Mouse (Mus musculus): ENCODE results near the gene Ano6.

Ano6 gene

GRCm38 (mm10) chr15:95890368-95890767 is 99.7 kb downstream of the Ano6 start:
- no peak for DNase-seq (ENCODE audit: low spot score)

- DNase-seq (ENCODE audit: low spot score), result no peak
These were observed 101.5 kb downstream of the Ano6 start for GRCm38 (mm10) chr15:95892171-95892570.

- no peak for DNase-seq (ENCODE audit: low spot score)
These were observed 102.3 kb downstream of the Ano6 start for GRCm38 (mm10) chr15:95892929-95893328.

GRCm38 (mm10) chr15:95895699-95896098 is 105.1 kb downstream of the Ano6 start:
- no peak for DNase-seq (ENCODE audit: low spot score)

- no peak for DNase-seq (ENCODE audit: low spot score)
These were observed 107.0 kb downstream of the Ano6 start for GRCm38 (mm10) chr15:95897653-95898052.

- no peak for DNase-seq (ENCODE audit: low spot score)
These were observed 107.8 kb downstream of the Ano6 start for GRCm38 (mm10) chr15:95898438-95898837.

- no peak for DNase-seq (ENCODE audit: low spot score)
These were observed 111.8 kb downstream of the Ano6 start for GRCm38 (mm10) chr15:95902396-95902795.

- no peak for DNase-seq (ENCODE audit: low spot score)
These were observed 113.6 kb downstream of the Ano6 start for GRCm38 (mm10) chr15:95904247-95904646.

- no peak for DNase-seq (ENCODE audit: low spot score)
These were observed 115.5 kb downstream of the Ano6 start for GRCm38 (mm10) chr15:95906017-95906749.

GRCm38 (mm10) chr15:95906891-95907290 is 116.2 kb downstream of the Ano6 start:
- no peak for DNase-seq (ENCODE audit: low spot score)

- DNase-seq (ENCODE audit: low spot score), result peak; percentile 47
These were observed 116.7 kb downstream of the Ano6 start for GRCm38 (mm10) chr15:95907337-95907736.

GRCm38 (mm10) chr15:95907909-95908308 is 117.3 kb downstream of the Ano6 start:
- no peak for DNase-seq (ENCODE audit: low spot score)

- no peak for DNase-seq (ENCODE audit: low spot score)
These were observed 119.6 kb downstream of the Ano6 start for GRCm38 (mm10) chr15:95910099-95910780.

GRCm38 (mm10) chr15:95914963-95915362 is 124.3 kb downstream of the Ano6 start:
- peak; percentile 39 for DNase-seq (ENCODE audit: low spot score)

- no peak for DNase-seq (ENCODE audit: low spot score)
These were observed 124.8 kb downstream of the Ano6 start for GRCm38 (mm10) chr15:95915477-95915876.

GRCm38 (mm10) chr15:95917330-95917729 is 126.7 kb downstream of the Ano6 start:
- DNase-seq (ENCODE audit: low spot score), result no peak

- DNase-seq (ENCODE audit: low spot score), result no peak
These were observed 129.4 kb downstream of the Ano6 start for GRCm38 (mm10) chr15:95920047-95920446.

- DNase-seq (ENCODE audit: low spot score), result no peak
These were observed 130.4 kb downstream of the Ano6 start for GRCm38 (mm10) chr15:95921072-95921471.

GRCm38 (mm10) chr15:95921639-95922038 is 131.0 kb downstream of the Ano6 start:
- DNase-seq (ENCODE audit: low spot score), result no peak

- DNase-seq (ENCODE audit: low spot score), result no peak
These were observed 131.9 kb downstream of the Ano6 start for GRCm38 (mm10) chr15:95922558-95922957.

- DNase-seq (ENCODE audit: low spot score), result no peak
These were observed 134.8 kb downstream of the Ano6 start for GRCm38 (mm10) chr15:95925334-95925986.

- DNase-seq (ENCODE audit: low spot score), result no peak
These were observed 138.4 kb downstream of the Ano6 start for GRCm38 (mm10) chr15:95929087-95929486.
